Mouse (Mus musculus): ENCODE measurements around the gene Srcin1. TPM values are rescaled to one million over a fixed set of nuclear protein-coding genes. Genes with fewer than 3 reads are reported as not detected.

Gene Srcin1
- polyA plus RNA-seq, 1 experiment: 47.1 TPM

- TF ChIP-seq POLR2A (IDR thresholded peaks at IDR 0.05; ENCODE audit: control insufficient read depth, low read depth, low read length) (no peak), CTCF (IDR thresholded peaks at IDR 0.05; ENCODE audit: control insufficient read depth, insufficient read depth, insufficient replicate concordance, low read depth, low read length) (no peak)
- H3K27me3 ChIP-seq (ENCODE audit: control insufficient read depth, insufficient read depth, low read length): no peaks in the 10 kb centered on the region
- H3K4me3 ChIP-seq (ENCODE audit: control insufficient read depth, low read depth, low read length): no peak overlapping the region
- peaks cover 9% of the 10 kb centered on the region for H3K4me1 ChIP-seq (ENCODE audit: control insufficient read depth, insufficient read depth, low read length)
- H3K27ac ChIP-seq (ENCODE audit: control insufficient read depth, insufficient read depth, low read depth, low read length): no peak overlapping the region
- H3K36me3 ChIP-seq (ENCODE audit: control insufficient read depth, insufficient read depth, low read length): no peaks in the 10 kb centered on the region
These were observed 3.3 kb upstream of the Srcin1 start for GRCm38 (mm10) chr11:97579088-97579857.

GRCm38 (mm10) chr11:97578286-97578685 is 2.3 kb upstream of the Srcin1 start:
- Histone ChIP-seq H3K4me3 (ENCODE audit: control insufficient read depth, low read depth, low read length) (no peak overlapping the region), H3K27ac (ENCODE audit: control insufficient read depth, insufficient read depth, low read depth, low read length) (no peak overlapping the region), H3K36me3 (ENCODE audit: control insufficient read depth, insufficient read depth, low read length) (no peaks in the 10 kb centered on the region), H3K27me3 (ENCODE audit: control insufficient read depth, insufficient read depth, low read length) (no peaks in the 10 kb centered on the region), H3K4me1 (ENCODE audit: control insufficient read depth, insufficient read depth, low read length) (peaks cover 15% of the 10 kb centered on the region)
- TF ChIP-seq CTCF (IDR thresholded peaks at IDR 0.05; ENCODE audit: control insufficient read depth, insufficient read depth, insufficient replicate concordance, low read depth, low read length): no peak
- no peak for TF ChIP-seq POLR2A (IDR thresholded peaks at IDR 0.05; ENCODE audit: control insufficient read depth, low read depth, low read length)

- no peaks in the 10 kb centered on the region for H3K36me3 ChIP-seq (ENCODE audit: control insufficient read depth, insufficient read depth, low read length)
- H3K27ac ChIP-seq (ENCODE audit: control insufficient read depth, insufficient read depth, low read depth, low read length): no peak overlapping the region
- H3K27me3 ChIP-seq (ENCODE audit: control insufficient read depth, insufficient read depth, low read length): no peaks in the 10 kb centered on the region
- no peak for TF ChIP-seq POLR2A (IDR thresholded peaks at IDR 0.05; ENCODE audit: control insufficient read depth, low read depth, low read length)
- peak; percentile 85 for TF ChIP-seq CTCF (IDR thresholded peaks at IDR 0.05; ENCODE audit: control insufficient read depth, insufficient read depth, insufficient replicate concordance, low read depth, low read length)
- H3K4me3 ChIP-seq (ENCODE audit: control insufficient read depth, low read depth, low read length): no peak overlapping the region; the same call in 1 of the 2 replicates
- H3K4me1 ChIP-seq (ENCODE audit: control insufficient read depth, insufficient read depth, low read length): peaks cover 15% of the 10 kb centered on the region
These were observed 348 bp downstream of the Srcin1 start for GRCm38 (mm10) chr11:97575638-97576037.

GRCm38 (mm10) chr11:97575075-97575474 is 911 bp downstream of the Srcin1 start:
- Histone ChIP-seq H3K36me3 (ENCODE audit: control insufficient read depth, insufficient read depth, low read length) (no peaks in the 10 kb centered on the region), H3K27me3 (ENCODE audit: control insufficient read depth, insufficient read depth, low read length) (no peaks in the 10 kb centered on the region), H3K4me1 (ENCODE audit: control insufficient read depth, insufficient read depth, low read length) (peaks cover 15% of the 10 kb centered on the region), H3K4me3 (ENCODE audit: control insufficient read depth, low read depth, low read length) (peak overlapping the region; percentile 63), H3K27ac (ENCODE audit: control insufficient read depth, insufficient read depth, low read depth, low read length) (no peak overlapping the region)
- no peak for TF ChIP-seq CTCF (IDR thresholded peaks at IDR 0.05; ENCODE audit: control insufficient read depth, insufficient read depth, insufficient replicate concordance, low read depth, low read length)
- no peak for TF ChIP-seq POLR2A (IDR thresholded peaks at IDR 0.05; ENCODE audit: control insufficient read depth, low read depth, low read length)

- no peaks in the 10 kb centered on the region for H3K36me3 ChIP-seq (ENCODE audit: control insufficient read depth, insufficient read depth, low read length)
- peak overlapping the region; percentile 63; the same call in 1 of the 2 replicates for H3K4me3 ChIP-seq (ENCODE audit: control insufficient read depth, low read depth, low read length)
- H3K27me3 ChIP-seq (ENCODE audit: control insufficient read depth, insufficient read depth, low read length): no peaks in the 10 kb centered on the region
- peaks cover 15% of the 10 kb centered on the region for H3K4me1 ChIP-seq (ENCODE audit: control insufficient read depth, insufficient read depth, low read length)
- H3K27ac ChIP-seq (ENCODE audit: control insufficient read depth, insufficient read depth, low read depth, low read length): no peak overlapping the region
- TF ChIP-seq CTCF (IDR thresholded peaks at IDR 0.05; ENCODE audit: control insufficient read depth, insufficient read depth, insufficient replicate concordance, low read depth, low read length) (no peak), POLR2A (IDR thresholded peaks at IDR 0.05; ENCODE audit: control insufficient read depth, low read depth, low read length) (no peak)
These were observed 1.4 kb downstream of the Srcin1 start for GRCm38 (mm10) chr11:97574551-97575051.

- Histone ChIP-seq H3K4me3 (ENCODE audit: control insufficient read depth, low read depth, low read length) (peak overlapping the region; percentile 3; the same call in 1 of the 2 replicates), H3K27me3 (ENCODE audit: control insufficient read depth, insufficient read depth, low read length) (no peaks in the 10 kb centered on the region), H3K27ac (ENCODE audit: control insufficient read depth, insufficient read depth, low read depth, low read length) (no peak overlapping the region), H3K36me3 (ENCODE audit: control insufficient read depth, insufficient read depth, low read length) (no peaks in the 10 kb centered on the region), H3K4me1 (ENCODE audit: control insufficient read depth, insufficient read depth, low read length) (peaks cover 15% of the 10 kb centered on the region)
- TF ChIP-seq POLR2A (IDR thresholded peaks at IDR 0.05; ENCODE audit: control insufficient read depth, low read depth, low read length) (no peak), CTCF (IDR thresholded peaks at IDR 0.05; ENCODE audit: control insufficient read depth, insufficient read depth, insufficient replicate concordance, low read depth, low read length) (no peak)
These were observed 2.0 kb downstream of the Srcin1 start for GRCm38 (mm10) chr11:97573891-97574550.

- H3K27ac ChIP-seq (ENCODE audit: control insufficient read depth, insufficient read depth, low read depth, low read length): no peak overlapping the region
- no peaks in the 10 kb centered on the region for H3K27me3 ChIP-seq (ENCODE audit: control insufficient read depth, insufficient read depth, low read length)
- no peaks in the 10 kb centered on the region for H3K36me3 ChIP-seq (ENCODE audit: control insufficient read depth, insufficient read depth, low read length)
- H3K4me1 ChIP-seq (ENCODE audit: control insufficient read depth, insufficient read depth, low read length): peaks cover 17% of the 10 kb centered on the region
- TF ChIP-seq CTCF (IDR thresholded peaks at IDR 0.05; ENCODE audit: control insufficient read depth, insufficient read depth, insufficient replicate concordance, low read depth, low read length) (no peak), POLR2A (IDR thresholded peaks at IDR 0.05; ENCODE audit: control insufficient read depth, low read depth, low read length) (no peak)
- H3K4me3 ChIP-seq (ENCODE audit: control insufficient read depth, low read depth, low read length): no peak overlapping the region
These were observed 3.0 kb downstream of the Srcin1 start for GRCm38 (mm10) chr11:97572895-97573480.

Measured in testis, adult 2 months (tissue).